Mouse (Mus musculus): ENCODE measurements around the gene Vstm4. TPM values are rescaled to one million over a fixed set of nuclear protein-coding genes. Genes with fewer than 3 reads are reported as not detected.

The Vstm4 gene
- total and polyA plus RNA-seq, 2 experiments from 2014 or later = 9.2 to 11.4 TPM

- H3K9ac ChIP-seq (replicated peaks; ENCODE audit: low read length, poor library complexity, severe bottlenecking) = no peak overlapping the region
- ATAC-seq (ENCODE audit: low FRiP score) (no peak), DNase-seq (ENCODE audit: low spot score) (no peak)
- H3K27ac ChIP-seq (ENCODE audit: low read depth, low read length) = no peak overlapping the region
- 88% methylated on average over 6 of the region's 6 CpGs for WGBS
- H3K4me3 ChIP-seq (ENCODE audit: low read depth, low read length) = no peak overlapping the region
- no peaks in the 10 kb centered on the region for H3K4me1 ChIP-seq (ENCODE audit: insufficient read depth, low read length)
- H3K27me3 ChIP-seq (ENCODE audit: insufficient read depth, low read length) = no peaks in the 10 kb centered on the region
- no peaks in the 10 kb centered on the region for H3K9me3 ChIP-seq (ENCODE audit: low read length)
- H3K36me3 ChIP-seq (ENCODE audit: insufficient read depth, low read length) = no peaks in the 10 kb centered on the region
- H3K4me2 ChIP-seq (ENCODE audit: low read depth, low read length, poor library complexity, severe bottlenecking) = no peak overlapping the region
- TF ChIP-seq CTCF (IDR thresholded peaks at IDR 0.05) = no peak
Observed at GRCm38 (mm10) chr14:32909112-32909511, 52.6 kb downstream of the Vstm4 start.

- ATAC-seq (ENCODE audit: low FRiP score) = no peak
Observed at GRCm38 (mm10) chr14:32911187-32911586, 54.6 kb downstream of the Vstm4 start.

GRCm38 (mm10) chr14:32915360-32915759 lies 58.8 kb downstream of the Vstm4 start:
- 46% methylated on average over 2 of the region's 2 CpGs for WGBS
- Histone ChIP-seq H3K4me1 (ENCODE audit: insufficient read depth, low read length) (no peaks in the 10 kb centered on the region), H3K27me3 (ENCODE audit: insufficient read depth, low read length) (no peaks in the 10 kb centered on the region), H3K4me3 (ENCODE audit: low read depth, low read length) (no peak overlapping the region), H3K27ac (ENCODE audit: low read depth, low read length) (no peak overlapping the region), H3K9ac (replicated peaks; ENCODE audit: low read length, poor library complexity, severe bottlenecking) (no peak overlapping the region), H3K36me3 (ENCODE audit: insufficient read depth, low read length) (no peaks in the 10 kb centered on the region), H3K4me2 (ENCODE audit: low read depth, low read length, poor library complexity, severe bottlenecking) (no peak overlapping the region), H3K9me3 (ENCODE audit: low read length) (no peaks in the 10 kb centered on the region)
- ATAC-seq (ENCODE audit: low FRiP score) = no peak
- TF ChIP-seq CTCF (IDR thresholded peaks at IDR 0.05) = no peak
- no peak for DNase-seq (ENCODE audit: low spot score)

More at GRCm38 (mm10) chr14:32911187-32911586, 54.6 kb downstream of the Vstm4 start:
- H3K36me3 ChIP-seq (ENCODE audit: insufficient read depth, low read length) = no peaks in the 10 kb centered on the region
- no peak overlapping the region for H3K9ac ChIP-seq (replicated peaks; ENCODE audit: low read length, poor library complexity, severe bottlenecking)
- H3K4me3 ChIP-seq (ENCODE audit: low read depth, low read length) = no peak overlapping the region
- H3K27ac ChIP-seq (ENCODE audit: low read depth, low read length) = no peak overlapping the region
- H3K4me1 ChIP-seq (ENCODE audit: insufficient read depth, low read length) = no peaks in the 10 kb centered on the region
- no peak for DNase-seq (ENCODE audit: low spot score)
- no peak overlapping the region for H3K4me2 ChIP-seq (ENCODE audit: low read depth, low read length, poor library complexity, severe bottlenecking)
- WGBS = 87% methylated on average over 4 of the region's 4 CpGs
- no peaks in the 10 kb centered on the region for H3K27me3 ChIP-seq (ENCODE audit: insufficient read depth, low read length)
- no peak for TF ChIP-seq CTCF (IDR thresholded peaks at IDR 0.05)
- no peaks in the 10 kb centered on the region for H3K9me3 ChIP-seq (ENCODE audit: low read length)

GRCm38 (mm10) chr14:32917919-32918318 lies 61.4 kb downstream of the Vstm4 start:
- TF ChIP-seq CTCF (IDR thresholded peaks at IDR 0.05) = no peak
- no peak overlapping the region for H3K9ac ChIP-seq (replicated peaks; ENCODE audit: low read length, poor library complexity, severe bottlenecking)
- no peaks in the 10 kb centered on the region for H3K4me1 ChIP-seq (ENCODE audit: insufficient read depth, low read length)
- H3K9me3 ChIP-seq (ENCODE audit: low read length) = no peaks in the 10 kb centered on the region
- H3K36me3 ChIP-seq (ENCODE audit: insufficient read depth, low read length) = no peaks in the 10 kb centered on the region
- no peaks in the 10 kb centered on the region for H3K27me3 ChIP-seq (ENCODE audit: insufficient read depth, low read length)
- WGBS = 97% methylated on average over 1 of the region's 1 CpGs
- no peak overlapping the region for H3K27ac ChIP-seq (ENCODE audit: low read depth, low read length)
- DNase-seq (ENCODE audit: low spot score) = no peak
- H3K4me2 ChIP-seq (ENCODE audit: low read depth, low read length, poor library complexity, severe bottlenecking) = no peak overlapping the region
- H3K4me3 ChIP-seq (ENCODE audit: low read depth, low read length) = no peak overlapping the region
- no peak for ATAC-seq (ENCODE audit: low FRiP score)

GRCm38 (mm10) chr14:32923871-32924270 lies 67.3 kb downstream of the Vstm4 start:
- Histone ChIP-seq H3K9me3 (ENCODE audit: low read length) (no peaks in the 10 kb centered on the region), H3K27ac (ENCODE audit: low read depth, low read length) (no peak overlapping the region), H3K4me2 (ENCODE audit: low read depth, low read length, poor library complexity, severe bottlenecking) (no peak overlapping the region), H3K27me3 (ENCODE audit: insufficient read depth, low read length) (no peaks in the 10 kb centered on the region), H3K4me3 (ENCODE audit: low read depth, low read length) (no peak overlapping the region), H3K9ac (replicated peaks; ENCODE audit: low read length, poor library complexity, severe bottlenecking) (no peak overlapping the region), H3K4me1 (ENCODE audit: insufficient read depth, low read length) (no peaks in the 10 kb centered on the region), H3K36me3 (ENCODE audit: insufficient read depth, low read length) (no peaks in the 10 kb centered on the region)
- DNase-seq (ENCODE audit: low spot score) (no peak), ATAC-seq (ENCODE audit: low FRiP score) (no peak)
- WGBS = 85% methylated on average over 9 of the region's 9 CpGs
- TF ChIP-seq CTCF (IDR thresholded peaks at IDR 0.05) = no peak

- TF ChIP-seq CTCF (IDR thresholded peaks at IDR 0.05) = no peak
- H3K36me3 ChIP-seq (ENCODE audit: insufficient read depth, low read length) = no peaks in the 10 kb centered on the region
- H3K9ac ChIP-seq (replicated peaks; ENCODE audit: low read length, poor library complexity, severe bottlenecking) = no peak overlapping the region
- 75% methylated on average over 10 of the region's 10 CpGs for WGBS
- H3K4me1 ChIP-seq (ENCODE audit: insufficient read depth, low read length) = no peaks in the 10 kb centered on the region
- ATAC-seq (ENCODE audit: low FRiP score) (no peak), DNase-seq (ENCODE audit: low spot score) (no peak)
- no peak overlapping the region for H3K4me3 ChIP-seq (ENCODE audit: low read depth, low read length)
- no peak overlapping the region for H3K27ac ChIP-seq (ENCODE audit: low read depth, low read length)
- H3K27me3 ChIP-seq (ENCODE audit: insufficient read depth, low read length) = no peaks in the 10 kb centered on the region
- H3K9me3 ChIP-seq (ENCODE audit: low read length) = no peaks in the 10 kb centered on the region
- no peak overlapping the region for H3K4me2 ChIP-seq (ENCODE audit: low read depth, low read length, poor library complexity, severe bottlenecking)
Observed at GRCm38 (mm10) chr14:32931709-32932108, 75.2 kb downstream of the Vstm4 start.
